Mouse (Mus musculus) olfactory bulb, adult 2 months (tissue): ENCODE measurements at regions not wholly inside any gene's neighbourhood (a gene's known extent, or its start where the extent isn't known, plus 50 kb on each side); places are given as distances from the start of the nearest gene placed in this dataset.

Experiments
- CTCF ChIP-seq: fragments of 200-500 bp; IDR thresholded peaks from 2 replicates; pipeline ENCODE4 v1.5.1; 2012; ENCODE audit warnings: low read depth, mild to moderate bottlenecking, low read length, moderate library complexity; ENCODE audit not compliant: insufficient read depth
- POLR2A ChIP-seq: fragments of 200-500 bp; IDR thresholded peaks from 2 replicates; pipeline ENCODE4 v1.6.1; 2012; ENCODE audit warnings: mild to moderate bottlenecking, low read depth, low read length, moderate library complexity; ENCODE audit not compliant: insufficient read depth

DNA sequence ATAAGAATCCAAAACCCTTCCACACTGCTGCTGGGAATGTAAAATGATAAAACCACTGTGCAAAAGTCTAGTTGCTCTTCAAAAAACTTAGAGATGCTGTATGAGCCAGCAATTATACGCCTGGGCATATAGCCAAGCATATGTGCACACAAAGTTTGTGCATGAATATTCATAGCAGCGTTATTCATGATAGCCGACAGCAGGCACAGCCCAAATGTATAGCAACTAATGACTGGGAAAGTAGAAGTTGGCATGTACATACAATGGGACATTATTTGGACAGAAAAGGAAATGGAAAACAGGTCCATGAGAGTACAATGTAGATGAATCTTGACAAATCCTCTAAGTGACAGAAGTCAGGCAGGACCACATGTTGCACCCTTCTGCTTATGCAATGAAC, 90.7 kb upstream of the Plxnc1 start:
- no peak for TF ChIP-seq CTCF
- TF ChIP-seq POLR2A = no peak
